Mouse (Mus musculus) c-Kit-positive CD71-positive TER-119-negative erythroid progenitor cells, embryonic 14.5 days (primary cell): ENCODE results near the gene Gna11.
A peak's percentile ranks its signal among the peaks of the same experiment; 100 is the strongest.

Experiments used
- DNase-seq: peaks from one replicate; pipeline ENCODE4 v3.0.0-alpha.2; 2013; ENCODE audit warnings: low read depth

The Gna11 gene

DNA sequence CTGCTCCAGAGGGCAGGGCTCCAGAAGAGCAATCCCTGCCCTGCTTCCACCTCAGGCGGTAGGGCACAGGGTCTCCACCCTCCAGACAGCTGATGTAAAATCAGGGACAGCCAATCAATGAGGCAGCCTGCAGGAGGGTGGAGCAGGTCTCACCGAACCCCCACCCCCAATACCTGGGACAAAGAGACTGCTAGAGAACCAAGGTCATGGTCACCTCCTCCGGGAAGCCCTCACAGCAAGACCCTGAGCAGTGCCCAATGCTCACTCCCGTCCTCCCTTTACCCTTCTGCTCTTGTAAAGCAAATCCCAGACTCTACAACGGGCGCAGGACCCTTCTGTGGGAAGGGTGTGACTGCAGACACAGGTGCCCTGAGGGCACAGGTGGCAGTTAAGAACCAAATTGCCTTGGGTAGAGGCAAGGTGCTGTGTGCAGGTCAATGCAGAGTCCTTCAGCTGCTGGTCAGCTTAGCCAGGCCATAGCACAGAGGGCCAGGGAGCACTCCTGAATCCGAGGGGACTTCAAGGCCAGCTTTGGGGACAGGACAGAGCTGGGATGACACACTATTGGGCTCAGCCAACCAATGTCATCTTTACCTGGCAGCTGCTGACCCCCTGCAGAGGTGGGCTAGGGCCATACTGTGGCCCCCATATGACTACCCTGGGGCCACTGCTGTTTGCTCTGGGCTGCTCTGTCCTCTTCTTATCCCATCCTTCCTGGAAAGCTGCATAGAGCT is 2.1 kb downstream of the Gna11 start:
- DNase-seq = no peak

DNA sequence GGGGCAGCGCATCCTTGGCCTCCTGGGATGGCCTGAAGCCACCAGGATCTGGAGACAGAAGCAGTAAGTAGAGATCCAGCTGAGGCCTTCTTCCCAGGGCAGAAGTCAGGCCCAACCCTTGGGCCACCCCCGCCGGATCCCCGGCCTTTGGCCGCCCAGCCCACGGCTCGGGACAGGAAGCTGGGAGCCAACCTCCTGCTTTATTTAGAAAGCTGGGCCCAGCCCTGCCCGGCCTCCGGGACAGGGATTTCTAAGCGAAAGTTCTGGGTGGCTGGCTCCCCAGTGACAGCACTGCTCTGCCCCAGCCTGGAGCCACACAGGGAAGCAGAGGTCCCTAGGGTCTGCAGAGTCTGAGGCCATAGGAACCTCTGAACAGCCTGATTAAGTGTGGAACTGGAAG is 3.2 kb downstream of the Gna11 start:
- no peak for DNase-seq

DNA sequence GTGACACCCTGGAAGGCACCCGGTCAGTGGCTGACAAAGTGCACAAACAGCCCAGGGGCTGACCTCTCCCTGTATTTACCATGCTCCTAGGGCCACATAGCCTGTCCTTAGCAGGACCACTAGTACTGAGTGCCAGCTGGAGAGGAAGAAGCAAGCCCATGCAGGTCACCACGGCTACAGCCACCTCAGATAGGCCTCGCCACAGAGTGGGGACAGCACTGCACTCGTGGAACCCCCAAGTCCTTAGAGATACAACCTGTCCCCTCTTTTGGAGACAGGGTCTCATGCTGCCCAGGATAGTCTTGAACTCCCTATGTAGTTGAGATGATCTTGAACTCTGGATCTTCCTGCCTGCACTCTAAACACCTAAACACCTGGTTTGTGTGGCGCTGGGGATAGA is 3.6 kb downstream of the Gna11 start:
- no peak for DNase-seq

DNA sequence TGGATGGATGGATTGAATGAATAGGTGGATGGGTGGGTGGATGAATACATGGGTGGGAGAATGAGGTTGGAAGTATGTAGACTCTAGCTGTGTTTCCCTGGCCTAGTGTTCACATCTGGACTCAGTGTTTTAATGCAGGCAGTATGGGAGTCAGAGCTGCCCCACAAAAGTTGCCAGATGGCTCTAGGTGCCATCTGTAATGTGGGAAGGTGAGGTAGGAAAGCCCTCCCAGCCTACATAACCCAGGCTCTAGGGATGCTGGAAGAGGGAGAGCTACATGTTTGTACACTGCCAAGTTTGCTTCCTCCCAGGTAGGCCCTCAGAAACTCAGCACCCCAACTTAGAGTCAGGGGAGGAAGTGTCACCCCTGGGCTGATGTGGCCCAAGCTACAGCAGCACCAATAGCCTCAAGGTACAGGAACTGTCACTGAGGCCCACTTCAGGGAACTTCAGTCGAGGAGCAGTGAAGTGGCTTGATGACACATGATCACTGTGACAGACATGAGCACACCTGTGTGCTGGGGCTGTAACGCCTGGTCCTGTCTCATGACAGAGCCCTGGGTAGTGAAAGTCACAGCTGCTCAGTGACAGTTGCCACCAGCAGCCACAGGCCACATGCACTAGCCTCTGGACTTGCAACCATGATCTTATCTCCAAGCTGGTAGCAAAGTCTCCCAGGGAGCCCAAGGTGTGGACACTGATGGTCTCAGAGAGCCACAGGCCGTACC is 6.5 kb downstream of the Gna11 start:
- no peak for DNase-seq

DNA sequence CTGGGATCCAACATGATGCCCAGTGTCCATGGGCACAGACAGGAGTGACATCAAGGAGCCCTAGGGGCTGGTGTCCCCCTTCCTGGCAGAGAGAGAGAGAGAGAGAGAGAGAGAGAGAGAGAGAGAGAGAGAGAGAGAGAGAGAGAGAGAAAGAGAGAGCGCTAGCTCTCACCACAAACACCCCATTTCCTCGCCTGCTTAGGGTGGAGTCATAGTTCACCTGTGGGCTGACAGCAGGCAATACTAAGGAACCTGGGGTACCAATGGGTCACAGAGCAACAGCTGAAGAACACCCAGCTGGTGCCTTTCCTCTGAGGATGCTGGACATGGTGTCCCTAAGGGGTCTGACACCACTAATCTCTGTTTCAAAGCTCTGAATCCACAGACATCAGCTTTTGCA is 7.6 kb downstream of the Gna11 start:
- no peak for DNase-seq

DNA sequence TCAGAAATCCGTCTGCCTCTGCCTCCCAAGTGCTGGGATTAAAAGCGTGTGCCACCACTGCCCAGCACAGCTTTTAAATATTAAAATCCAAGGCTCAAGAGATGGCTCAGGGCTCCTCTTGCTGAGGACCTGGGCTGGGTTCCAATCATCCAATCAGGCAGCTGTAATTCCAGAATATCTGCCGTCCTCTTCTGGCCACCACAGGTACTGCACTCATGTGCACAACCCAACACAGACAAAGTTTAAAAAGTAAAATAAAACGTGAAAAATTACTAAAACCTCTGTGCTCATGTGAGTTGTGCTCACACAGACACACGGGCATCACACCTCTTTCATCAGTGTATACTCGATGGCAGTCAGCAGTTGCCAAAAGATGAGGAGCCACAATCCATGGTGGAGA is 8.3 kb downstream of the Gna11 start:
- no peak for DNase-seq

DNA sequence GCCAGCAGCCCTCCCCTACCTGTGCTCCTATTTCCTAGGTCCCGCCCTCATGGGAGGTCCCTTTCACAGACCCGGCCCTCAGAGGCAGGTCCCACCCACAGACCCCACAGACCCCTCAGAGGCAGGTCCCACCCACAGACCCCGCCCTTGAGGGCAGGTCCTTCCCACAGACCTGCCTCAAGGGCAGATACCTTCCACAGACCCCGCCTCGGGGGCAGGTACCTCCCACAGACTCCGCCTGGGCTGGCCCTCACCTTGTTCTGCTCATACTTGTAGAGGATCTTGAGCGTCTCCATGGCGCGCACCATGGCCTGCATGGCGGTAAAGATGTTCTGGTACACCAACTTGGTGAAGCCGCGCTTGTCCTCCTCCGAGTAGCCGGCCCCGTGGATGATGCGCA is 10.2 kb downstream of the Gna11 start:
- no peak for DNase-seq

DNA sequence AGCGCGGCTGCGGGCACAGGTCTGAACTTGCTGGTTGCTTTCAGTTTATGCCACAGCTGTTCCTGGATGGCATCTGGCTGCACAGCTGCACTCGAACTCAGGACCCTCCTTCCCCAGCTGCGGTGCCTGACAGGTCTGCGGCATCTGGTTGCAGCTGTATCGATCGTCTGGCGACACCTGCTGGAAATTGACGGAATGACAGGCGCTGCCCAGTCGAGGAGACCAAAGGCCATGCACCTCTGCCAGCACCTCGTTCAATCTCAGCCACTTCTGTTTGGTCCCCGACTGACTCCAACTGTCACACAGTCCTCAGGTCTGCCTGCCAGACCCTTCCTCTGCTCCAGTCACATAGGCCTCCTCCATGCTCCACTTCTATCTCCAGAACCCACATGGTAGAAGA is 18.2 kb downstream of the Gna11 start:
- peak; percentile 74 for DNase-seq

DNA sequence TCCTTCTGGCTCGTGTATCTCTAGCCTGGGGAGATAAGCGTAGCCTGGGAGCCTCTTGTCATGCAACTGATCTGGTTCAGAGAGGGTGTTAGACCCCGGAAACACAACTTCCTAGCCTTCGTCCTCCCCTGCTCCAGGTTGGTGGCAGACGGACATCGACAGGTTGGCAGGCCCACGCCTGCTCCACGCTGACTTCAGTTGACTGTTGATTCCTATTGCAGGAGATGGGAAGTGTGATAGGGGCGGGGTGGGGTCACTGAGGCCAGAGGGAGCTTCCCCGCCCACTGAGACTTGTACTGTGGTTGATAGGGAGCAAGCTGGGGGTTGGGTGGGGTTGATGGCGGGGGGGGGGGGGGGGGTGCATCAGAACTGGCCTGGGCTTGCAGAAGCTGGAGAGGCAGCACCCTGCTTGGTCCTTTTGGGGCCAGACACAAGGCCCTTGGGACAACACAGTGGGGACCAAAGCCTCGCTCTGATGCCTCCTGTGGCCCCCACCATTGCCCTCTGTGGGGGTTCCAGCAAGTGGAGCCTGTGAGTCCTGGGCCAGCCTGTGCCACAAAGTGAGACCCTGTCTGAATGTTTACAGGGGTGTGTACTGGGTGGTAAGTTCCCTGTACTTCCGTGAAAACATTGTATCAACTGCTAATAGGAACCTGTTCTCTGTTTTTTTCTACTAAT is 19.8 kb downstream of the Gna11 start:
- peak; percentile 67 for DNase-seq

DNA sequence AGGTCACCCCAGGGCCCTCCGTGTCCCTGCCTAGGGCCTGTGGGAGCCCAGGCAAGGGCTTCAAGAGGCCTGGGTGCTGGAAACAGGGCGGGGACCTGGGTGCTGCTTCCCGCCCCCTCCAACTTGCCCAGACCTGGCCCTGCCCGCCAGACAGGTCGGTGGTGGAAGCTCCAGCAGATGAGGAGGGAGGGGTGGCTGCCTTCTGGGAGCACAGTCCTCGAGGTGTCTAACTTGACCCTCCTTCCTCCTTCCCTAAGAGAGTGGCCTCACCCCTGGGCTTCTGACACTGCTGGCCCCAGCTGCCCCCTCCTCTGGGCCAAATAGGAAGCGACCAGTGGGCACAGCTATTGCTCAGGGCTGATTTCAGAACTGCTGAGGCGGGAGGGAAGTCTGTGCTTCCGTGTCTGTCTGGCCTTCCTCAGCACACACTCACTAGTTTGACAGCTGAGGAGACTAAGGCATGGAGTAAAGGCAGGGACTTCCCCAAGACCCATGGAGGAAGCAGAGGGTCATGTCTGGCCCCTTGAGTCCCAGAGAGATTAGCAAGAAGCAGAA is 20.9 kb downstream of the Gna11 start, which contains the start of gene Gna15:
Gene Gna15 (minus strand): TSS at position 175 of the 555 bp plus-strand sequence.
- DNase-seq = peak; percentile 41

DNA sequence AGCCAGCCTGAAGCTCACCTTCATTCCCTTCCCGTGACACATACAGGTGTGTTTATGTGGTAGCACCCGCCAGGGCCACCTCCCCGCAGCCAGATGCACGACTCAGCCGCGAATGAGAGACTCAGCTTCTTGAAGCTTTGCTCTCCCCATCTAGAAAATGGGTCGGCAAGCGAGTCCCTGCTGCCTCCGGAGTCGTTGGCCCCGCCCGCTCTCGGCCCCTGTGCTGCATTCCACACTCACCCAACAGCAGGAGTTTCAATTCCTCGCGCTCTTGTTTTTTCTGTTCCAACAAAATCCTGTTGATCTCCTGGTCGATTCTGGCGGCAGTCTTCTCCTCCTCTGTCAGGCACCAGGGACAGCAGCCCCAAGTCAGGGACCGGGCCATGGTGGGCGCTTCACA is 21.4 kb downstream of the Gna11 start:
- no peak for DNase-seq

DNA sequence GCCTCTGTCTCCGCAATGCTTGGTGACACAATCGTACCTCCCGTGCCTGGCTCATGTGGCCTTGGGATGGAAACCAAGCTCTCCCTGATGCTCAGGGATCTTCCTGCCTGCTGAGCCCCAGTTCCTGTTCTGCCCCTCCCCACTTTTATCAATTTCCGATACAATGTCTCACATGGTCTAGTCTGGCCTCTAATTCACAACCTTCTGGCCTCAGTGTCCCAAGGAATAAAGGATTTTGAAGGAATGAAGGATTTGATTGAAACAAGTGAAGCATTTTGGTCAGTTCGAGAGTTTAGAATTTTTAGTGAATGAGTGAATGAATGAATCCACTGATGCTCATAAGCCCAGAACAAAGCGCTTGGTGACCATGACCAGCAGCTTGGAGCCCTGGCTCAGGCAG is 21.8 kb downstream of the Gna11 start:
- DNase-seq = no peak

DNA sequence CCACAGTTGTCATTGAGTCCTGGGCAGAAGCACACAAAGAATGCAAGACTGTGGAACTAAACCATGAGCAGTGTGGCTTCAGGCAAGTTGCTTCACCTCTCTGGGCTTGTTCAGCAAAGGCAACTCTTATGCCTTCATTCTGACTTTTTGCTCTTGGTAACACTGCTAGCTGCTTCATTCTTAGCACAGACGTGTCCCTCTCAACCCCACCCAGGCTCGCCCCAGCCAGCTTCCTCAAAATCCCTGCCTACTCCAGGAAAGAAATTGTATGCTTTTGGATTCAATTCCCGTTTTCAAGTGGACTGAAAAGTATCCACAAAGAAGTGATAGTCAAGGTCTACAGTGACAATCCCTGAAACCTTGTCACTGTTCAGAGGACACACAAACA is 25.0 kb downstream of the Gna11 start:
- DNase-seq = no peak

DNA sequence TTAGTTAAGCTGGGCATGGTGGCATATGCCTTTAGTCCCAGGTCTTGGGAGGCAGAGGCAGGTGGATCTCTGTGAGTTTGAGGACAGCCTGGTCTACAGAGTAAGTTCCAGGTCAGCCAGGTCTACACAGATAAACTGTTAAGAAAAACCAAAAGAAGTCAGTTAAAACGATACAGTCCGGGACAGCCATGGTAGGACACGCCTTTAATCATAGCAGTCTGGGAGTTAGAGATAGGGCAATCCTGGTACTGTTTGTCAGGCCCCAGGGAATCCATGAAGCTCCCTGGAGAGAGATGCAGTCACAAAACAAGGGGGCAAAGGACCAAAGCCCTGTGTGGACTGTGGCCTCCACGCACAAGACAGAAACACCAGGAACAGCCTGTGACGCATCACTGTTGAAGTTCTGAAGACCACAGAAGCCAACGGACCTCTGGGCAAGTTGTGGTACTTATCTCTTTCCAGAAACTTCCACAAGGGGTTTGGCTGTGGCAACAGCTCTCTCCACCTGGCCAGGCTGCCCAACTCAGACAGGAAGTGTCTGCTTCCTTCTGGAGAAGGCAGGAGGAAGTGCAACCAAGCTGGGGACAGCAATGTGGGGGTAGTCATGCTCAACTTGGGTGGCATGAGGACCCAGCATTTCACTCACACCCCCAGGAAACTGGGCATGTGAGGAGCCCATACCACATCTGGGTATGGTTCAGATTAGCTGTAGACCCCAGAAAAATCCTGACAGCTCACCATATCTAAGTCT is 25.6 kb downstream of the Gna11 start:
- DNase-seq = no peak

DNA sequence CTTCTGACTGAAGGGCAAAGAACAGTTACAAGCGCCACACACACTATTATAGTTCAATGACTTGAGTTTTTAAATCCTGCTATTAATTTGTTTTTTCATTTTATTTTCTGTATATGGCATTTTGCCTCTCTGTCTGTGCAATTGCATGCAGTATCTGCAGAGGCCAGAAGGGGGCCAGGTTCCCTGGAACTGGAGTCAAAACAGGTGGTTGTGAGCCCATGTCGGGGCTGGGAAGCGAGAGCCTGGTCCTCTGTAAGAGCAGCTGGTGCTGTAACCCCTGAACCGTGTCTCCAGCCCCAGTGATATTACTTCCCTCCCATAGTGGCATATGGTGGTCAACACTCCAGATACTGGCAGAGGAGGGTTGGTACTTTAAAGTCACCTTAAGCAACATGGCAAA is 26.4 kb downstream of the Gna11 start:
- no peak for DNase-seq

DNA sequence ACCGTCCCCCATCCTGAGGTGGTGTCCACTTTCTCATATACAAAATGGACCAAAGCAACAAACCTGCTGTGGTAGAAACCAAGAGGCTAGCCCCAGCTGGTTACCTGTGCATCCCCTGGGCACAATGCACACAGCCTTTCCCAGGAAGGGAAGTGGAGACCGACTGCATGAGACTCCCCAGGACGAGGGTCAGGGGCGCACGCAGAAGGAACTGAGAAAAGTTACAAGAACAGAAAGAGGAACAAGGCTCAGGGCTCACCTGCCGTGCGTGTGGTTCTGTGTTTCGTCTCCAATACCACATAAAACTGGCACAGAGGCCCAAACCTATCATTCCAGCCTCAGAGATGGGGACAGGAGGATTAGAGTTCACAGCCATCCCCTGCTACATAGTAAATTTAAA is 27.8 kb downstream of the Gna11 start:
- no peak for DNase-seq

DNA sequence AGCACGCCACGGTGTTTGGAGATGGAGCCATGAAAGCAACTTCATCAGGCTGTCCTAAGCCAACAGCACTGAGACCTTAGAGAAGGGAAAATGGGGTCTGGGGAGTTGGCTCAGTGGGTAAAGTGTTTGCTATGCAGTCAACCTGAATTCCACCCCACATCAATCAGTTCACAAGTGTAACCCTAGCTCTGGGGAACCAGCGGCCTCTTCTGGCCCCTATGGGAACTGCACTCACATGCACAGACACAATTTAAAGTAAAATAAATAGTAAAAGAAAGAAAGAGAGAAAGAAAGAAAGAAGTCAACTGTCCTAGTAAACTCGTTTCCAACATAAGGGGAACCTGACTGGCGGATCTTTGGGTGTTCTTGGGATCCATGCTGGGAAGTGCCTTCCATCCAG is 31.2 kb downstream of the Gna11 start:
- no peak for DNase-seq

DNA sequence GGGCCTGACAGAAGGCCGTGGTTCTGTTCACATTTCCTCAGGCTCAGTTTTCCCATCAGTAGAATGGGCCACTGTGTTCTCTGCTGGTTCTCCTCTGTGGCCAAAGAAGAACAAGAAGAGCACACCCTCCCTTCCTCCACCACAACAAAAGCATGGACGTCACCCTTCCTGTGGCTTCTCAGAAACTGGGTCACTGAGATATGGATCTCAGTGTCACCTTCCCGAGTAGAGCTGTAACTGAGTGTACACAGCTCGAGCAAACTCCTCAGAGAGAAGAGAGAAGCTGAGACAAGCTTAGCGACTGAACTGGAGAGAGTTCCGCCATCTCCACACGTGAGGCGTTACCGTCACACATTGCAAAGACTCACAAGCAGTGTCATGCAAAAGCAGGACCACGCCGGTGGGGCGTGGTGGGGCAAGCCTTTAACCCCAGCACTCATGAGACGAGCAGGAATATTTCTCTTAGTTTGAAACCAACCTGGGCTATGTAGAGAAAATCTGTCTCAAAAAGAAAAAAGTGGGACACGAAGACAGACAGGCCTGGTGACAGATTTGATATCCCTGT is 34.7 kb downstream of the Gna11 start:
- DNase-seq = no peak

DNA sequence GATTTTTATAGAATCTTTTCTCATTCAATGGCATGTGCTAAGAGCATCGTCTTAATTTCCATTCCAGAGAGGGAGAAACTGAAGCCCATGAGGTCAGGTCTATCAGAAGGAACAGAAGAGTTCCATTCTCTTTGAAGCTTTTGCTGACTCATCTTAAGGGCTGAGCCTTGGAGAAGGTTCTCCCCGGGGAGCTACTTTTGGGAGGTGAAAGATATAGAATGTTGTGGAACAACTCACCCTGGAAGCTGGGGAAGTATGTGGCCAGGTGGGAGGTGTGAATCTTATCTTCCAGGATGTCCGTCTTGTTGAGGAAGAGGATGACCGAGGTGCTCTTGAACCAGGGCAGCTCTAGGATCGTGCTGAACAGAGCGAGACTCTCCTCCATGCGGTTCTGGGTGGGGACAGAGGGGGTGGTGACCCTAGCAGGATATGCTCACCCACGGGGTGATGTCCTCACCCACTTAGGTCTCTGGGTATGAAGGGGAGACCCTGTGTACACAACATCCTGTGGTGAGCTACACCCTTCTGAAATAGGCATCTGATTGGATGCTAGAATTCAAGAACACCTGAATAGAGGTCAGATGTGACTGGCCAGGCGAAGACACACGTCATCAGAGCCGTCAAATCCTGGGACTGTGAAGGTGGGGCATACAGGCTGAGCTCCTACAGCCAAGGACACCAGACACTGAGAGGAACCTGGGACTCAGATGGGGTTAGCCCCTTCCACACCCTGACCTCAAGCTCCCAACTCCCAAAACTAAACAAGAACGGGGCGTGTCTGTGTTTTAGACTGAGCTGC is 37.1 kb downstream of the Gna11 start:
- no peak for DNase-seq

DNA sequence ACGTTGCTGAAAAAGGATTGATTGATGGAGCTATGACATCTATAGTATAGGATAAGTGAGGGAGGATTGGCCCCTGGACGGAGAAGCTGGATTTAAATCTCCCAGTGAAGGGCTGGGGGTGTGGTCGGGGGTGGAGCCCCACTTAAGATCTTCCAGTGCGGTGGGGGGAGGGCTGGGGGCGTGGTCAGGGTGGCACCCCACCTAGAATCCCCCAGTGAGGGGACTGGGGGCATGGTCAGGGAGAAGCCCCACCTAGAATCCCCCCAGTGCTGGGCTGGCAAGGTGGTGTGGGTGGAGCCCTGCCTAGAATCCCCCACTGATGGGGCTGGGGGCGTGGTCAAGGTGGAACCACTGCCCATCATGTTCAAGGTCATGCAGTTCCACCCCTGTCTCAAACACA is 37.9 kb downstream of the Gna11 start:
- DNase-seq = no peak
